Mouse (Mus musculus) cerebral cortex, adult 2 months (tissue): ENCODE data around the gene Lce3a.

ENCODE experiments used
- WGBS: fragments of 180-500 bp; shearing (Covaris S2); methylation state at CpG from one replicate; pipeline ENCODE4 v1.1.7; 2018; 5-methylcytosine and 5-hydroxymethylcytosine counted together

Lce3a gene

GRCm38 (mm10) chr3:92926130-92926529, at the start of gene Lce3a:
Gene Lce3a (minus strand): TSS chr3:92926230.
- WGBS, result 78% methylated on average over 2 of the region's 2 CpGs

GRCm38 (mm10) chr3:92966761-92967160, 40.7 kb upstream of the Lce3a start, which contains the start of gene Lce3e:
Gene Lce3e (plus strand): TSS chr3:92967061.
- WGBS, result 93% methylated on average over 2 of the region's 2 CpGs

GRCm38 (mm10) chr3:92957090-92957489, 31.1 kb upstream of the Lce3a start, which contains the start of gene Lce3d:
Gene Lce3d (plus strand): TSS chr3:92957390.
- 98% methylated on average over 1 of the region's 1 CpGs for WGBS

GRCm38 (mm10) chr3:92944186-92944585, 18.2 kb upstream of the Lce3a start, which contains the start of gene Lce3c:
Gene Lce3c (plus strand): TSS chr3:92944486.
- 80% methylated on average over 1 of the region's 1 CpGs for WGBS

GRCm38 (mm10) chr3:92932679-92933078, 6.6 kb upstream of the Lce3a start, which contains the start of gene Lce3b:
Gene Lce3b (plus strand): TSS chr3:92932979.
- 75% methylated on average over 2 of the region's 2 CpGs for WGBS

GRCm38 (mm10) chr3:92920364-92920763, 5.7 kb downstream of the Lce3a start:
- WGBS, result 70% methylated on average over 4 of the region's 4 CpGs

GRCm38 (mm10) chr3:92907571-92907970, 18.5 kb downstream of the Lce3a start:
- WGBS, result 26% methylated on average over 4 of the region's 4 CpGs

- 54% methylated on average over 3 of the region's 3 CpGs for WGBS
Observed at GRCm38 (mm10) chr3:92905182-92905581, 20.8 kb downstream of the Lce3a start.

- WGBS, result 30% methylated on average over 4 of the region's 4 CpGs
Observed at GRCm38 (mm10) chr3:92903640-92904039, 22.4 kb downstream of the Lce3a start.

GRCm38 (mm10) chr3:92902992-92903391, 23.0 kb downstream of the Lce3a start:
- WGBS, result 24% methylated on average over 3 of the region's 3 CpGs

- WGBS, result 72% methylated on average over 1 of the region's 1 CpGs
Observed at GRCm38 (mm10) chr3:92894489-92894888, 31.5 kb downstream of the Lce3a start.

GRCm38 (mm10) chr3:92894063-92894462, 32.0 kb downstream of the Lce3a start:
- 63% methylated on average over 3 of the region's 3 CpGs for WGBS
